Mouse (Mus musculus): ENCODE measurements at regions not wholly inside any gene's neighbourhood (a gene's known extent, or its start where the extent isn't known, plus 50 kb on each side); places are given as distances from the start of the nearest gene placed in this dataset.
"Not testable (repeated sequence)": the region's sequence is repeated elsewhere in the genome, so short reads cannot be mapped to it uniquely, and the experiment has no call there.

DNA sequence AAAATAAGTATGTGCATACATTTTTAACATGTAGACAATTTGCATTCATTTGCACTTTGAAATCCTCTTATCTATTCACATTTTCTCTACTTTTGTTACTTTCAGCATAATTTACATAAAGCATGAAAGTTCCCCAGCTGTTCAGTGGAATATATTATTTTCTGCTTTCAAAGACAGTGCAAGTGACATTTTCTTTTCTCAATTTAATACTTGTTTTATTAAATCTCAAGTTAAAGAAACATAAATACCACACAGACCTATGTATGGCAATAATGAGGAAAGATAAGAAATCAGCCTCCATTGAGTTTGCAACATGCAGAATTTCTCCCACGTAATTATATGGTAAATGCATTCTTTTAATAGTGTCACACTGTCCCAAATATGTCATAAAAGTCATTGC is 1168.1 kb upstream of the Gje1 start:
- no peak for DNase-seq (ENCODE audit: low read depth, low spot score)

DNA sequence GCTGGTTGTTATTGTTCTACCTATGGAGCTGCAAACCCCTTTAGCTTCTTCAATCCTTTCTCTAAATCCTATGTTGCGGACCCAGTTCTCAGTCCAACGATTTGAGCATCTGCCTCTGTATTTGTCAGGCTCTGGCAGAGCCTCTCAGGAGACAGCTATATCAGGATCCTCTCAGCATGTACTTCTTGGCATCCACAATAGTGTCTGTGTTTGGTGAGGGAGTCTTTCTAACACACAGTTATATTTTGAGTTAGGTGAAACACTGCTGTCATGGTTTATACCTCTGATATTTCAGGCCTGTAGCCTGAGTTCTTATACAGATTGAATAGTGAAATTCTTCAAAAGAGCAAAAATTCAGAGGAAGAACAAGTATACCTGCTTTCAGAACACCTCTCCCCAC is 1150.0 kb upstream of the Gje1 start:
- DNase-seq (ENCODE audit: low read depth, low spot score), result no peak

DNA sequence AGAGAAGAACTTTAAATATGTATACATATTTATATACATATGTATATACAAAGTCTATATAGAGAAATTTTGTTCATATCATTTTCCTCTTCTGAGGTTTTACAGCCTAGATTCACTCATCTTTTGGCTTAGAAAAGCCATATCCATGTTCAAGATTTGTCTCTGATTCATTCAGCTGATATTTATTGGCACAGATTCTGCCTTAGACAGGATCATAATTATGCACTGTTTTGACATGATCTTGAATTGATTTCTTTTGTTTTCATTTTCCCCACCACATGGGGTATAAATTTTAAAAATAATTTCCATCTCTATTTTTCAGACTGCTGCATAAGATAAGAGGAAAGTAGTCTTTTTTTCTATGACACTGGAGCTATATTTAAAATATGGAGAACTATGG is 1148.9 kb upstream of the Gje1 start:
- DNase-seq (ENCODE audit: low read depth, low spot score), result no peak

DNA sequence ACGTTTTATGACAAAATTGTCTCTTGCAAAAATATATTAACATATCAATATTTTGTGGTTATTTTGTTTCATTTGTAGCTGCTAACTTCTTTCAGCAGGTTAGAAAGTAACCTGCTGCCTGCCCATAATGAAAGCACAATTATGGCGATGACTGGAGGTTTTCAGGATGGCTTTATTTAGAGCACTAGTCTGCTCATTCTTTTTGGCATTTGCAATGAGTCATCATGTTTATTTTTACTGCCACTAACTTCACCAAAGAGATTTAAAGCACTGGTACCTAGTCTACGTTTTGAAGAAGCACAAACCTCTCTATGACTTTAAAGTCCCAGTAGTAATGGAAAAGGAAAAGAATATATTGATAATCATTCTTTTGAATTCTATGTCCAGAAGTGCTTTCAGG is 1123.4 kb upstream of the Gje1 start:
- no peak for DNase-seq (ENCODE audit: low read depth, low spot score)

DNA sequence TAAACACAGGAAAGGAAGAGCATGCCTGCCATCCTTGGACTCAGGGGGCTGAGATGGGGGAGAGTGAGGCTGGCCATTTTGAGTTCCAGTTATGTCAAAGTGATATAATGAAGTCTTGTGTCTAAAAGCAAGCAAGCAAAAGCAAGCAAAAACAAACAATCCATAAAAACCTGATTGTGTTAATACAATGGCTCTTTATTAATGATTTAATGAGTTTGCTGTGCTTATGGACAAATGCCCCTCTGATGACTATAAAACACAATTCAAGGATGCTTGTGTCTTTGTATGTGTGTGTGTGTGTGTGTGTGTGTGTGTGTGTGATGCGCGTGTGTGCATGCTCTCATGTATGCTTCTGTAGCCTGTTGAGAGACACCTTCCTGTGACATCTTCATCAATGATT is 1114.3 kb upstream of the Gje1 start:
- DNase-seq (ENCODE audit: low read depth, low spot score), result no peak

DNA sequence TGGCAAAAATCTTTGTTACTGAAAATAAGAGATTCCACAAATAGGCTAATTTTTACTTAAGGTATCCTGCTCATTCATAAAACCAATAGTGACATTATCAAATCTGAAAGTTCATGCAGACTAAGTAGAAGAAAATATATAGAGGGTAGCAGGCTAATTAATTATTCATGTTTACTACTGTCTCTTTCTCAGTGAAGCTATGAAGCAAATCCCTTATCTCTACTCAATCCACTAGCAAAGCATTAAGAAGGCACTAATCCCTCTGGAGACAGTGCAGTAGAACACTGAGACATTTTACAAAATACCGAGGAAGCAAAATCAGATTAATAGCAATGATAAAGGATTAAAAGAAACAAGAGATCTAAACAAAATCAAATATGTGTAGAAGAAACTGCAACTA is 1107.4 kb upstream of the Gje1 start:
- DNase-seq (ENCODE audit: low read depth, low spot score), result no peak

DNA sequence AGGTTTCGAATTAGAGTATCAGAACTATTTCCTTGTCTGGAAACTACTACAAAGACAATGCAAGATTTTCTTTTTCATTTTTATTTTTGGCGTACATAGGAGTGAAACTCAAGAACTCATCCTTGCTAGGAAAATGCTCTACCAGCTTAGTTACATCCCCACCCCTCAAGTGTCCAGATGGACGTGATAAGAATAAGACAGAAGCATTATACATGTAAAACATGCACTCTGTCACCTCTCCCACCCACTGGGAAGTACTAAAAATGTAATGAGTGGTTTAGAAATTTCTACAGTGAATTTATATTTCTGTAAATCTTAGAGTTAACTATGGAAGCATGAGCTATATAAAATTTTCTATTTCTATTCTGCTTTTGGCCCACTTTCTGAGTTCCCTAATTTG is 1089.3 kb upstream of the Gje1 start:
- no peak for DNase-seq (ENCODE audit: low read depth, low spot score)

DNA sequence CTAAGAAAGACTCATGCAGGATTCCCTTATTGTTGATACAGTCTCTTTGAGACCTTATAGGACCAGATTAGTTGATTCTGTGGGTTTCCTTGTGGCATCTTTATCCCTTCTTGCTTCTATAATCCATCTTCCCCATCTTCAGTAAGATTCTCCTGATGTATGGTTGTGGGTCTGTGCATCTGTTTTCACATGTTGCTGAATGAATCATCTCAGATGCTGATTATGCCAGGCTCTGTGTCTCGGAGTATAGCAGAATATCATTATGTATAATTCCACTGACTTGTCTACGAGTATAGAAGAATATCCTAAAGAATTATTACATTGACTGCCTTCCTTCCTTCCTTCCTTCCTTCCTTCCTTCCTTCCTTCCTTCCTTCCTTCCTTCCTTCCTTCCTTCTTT is 1087.8 kb upstream of the Gje1 start:
- no peak for DNase-seq (ENCODE audit: low read depth, low spot score)

DNA sequence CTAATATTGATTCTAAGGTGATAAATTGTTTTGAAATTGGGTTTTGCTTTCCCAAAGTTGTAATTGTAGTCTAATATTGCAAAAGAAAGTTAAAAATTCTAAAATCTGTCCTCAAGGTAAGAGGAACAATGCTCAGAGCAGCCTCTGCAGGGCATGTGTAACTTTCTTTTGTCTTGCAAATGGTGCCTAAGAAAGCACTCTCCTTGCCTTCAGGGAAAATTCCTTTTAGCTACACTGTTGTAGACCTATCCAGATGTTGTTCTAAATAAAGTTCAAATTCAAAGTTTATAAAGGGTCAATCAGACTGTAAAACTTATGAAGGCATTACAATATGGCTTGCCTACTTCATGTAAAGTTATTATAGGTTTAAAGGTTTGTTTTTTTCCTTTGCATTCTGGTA is 1075.2 kb upstream of the Gje1 start:
- not testable (repeated sequence) for DNase-seq (ENCODE audit: low read depth, low spot score)

DNA sequence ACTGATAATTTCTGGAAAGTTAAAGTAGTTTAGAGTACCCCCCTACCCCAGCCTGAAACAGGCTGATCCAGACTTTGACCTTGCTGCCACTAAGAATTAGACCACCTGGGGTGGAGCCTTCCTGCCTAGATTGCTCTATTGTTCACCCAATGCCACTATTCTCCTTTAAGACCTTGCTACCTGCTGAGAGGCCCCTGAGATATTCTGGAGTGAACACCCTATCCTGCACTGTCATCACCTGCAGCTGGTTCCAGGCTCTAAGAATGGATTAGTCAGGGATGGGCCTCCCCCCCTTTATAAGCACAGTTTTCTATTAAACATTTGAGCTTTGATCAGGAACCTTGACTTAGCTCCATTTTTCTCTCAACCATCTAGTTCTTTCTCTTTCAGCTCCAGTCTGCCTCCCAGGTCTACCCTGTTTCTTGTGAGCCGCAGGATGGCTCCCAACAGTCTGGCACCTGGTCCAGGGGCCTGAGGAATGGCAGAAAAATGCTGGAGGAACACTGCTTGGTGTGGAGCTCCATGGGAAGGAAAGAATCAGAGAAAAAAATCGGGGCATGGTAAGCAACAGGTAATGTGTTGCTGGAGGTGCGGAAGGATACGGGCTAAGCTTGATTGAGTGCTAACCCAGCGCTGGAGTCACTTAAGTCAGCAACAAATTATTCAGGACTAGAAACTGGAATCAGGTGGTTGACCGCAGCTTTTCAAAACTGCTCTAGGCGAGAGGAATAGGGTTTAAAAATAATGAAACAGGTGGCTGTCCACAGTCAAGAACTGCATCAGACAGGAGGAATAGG is 1073.7 kb upstream of the Gje1 start:
- peak; percentile 85 for DNase-seq (ENCODE audit: low read depth, low spot score)

DNA sequence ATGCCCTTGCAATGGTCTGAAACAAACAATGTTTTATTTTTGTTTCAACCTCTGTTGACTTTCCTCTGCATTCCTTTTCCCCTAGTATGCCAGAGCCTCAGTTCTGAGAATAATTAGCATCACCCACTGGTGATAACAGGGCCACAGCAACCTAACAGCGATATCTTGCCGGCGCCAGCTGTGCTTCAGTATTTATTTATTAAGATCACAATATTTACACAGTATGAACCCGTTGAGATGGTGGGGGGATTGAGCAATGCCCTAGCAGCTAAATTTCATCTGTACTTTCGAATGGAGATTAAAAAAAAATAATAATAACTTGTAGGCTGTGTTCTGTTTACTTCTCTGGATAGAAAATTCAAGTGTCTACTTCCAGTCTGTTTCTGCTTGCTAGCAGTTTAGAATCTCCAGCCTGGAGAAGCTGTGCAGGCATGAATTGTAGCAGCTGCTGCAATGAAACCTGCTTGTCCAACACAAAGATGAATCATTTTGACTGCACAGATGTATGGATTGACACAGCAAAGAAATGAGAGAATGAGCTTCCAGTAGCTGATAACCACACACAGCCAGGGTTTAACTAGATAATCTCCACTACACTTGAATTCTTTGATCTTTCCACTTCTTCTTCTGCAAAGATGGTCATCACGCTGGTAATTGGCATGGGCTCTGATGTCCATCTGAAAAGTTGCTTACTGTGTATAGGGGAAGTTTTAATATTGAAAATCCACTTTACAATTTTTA is 1042.1 kb upstream of the Gje1 start:
- DNase-seq (ENCODE audit: low read depth, low spot score), result no peak

DNA sequence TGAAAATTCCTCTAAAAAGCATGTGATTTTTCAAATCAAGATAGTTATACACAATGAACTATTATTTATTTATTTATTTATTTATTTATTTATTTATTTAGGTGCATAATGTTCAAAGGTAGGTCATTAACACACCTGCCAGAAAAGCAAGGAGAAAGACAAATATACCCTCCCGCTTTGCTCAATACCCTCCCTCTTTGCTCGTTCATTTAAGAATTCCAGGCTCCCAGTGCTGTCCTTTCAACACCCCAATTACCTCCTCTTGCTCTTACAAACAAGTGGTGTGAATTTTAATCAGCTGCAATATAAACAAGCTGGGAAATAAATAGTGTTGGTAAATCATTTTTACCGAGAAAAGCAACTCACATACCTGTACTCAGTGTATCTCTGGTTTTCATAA is 1041.6 kb upstream of the Gje1 start:
- DNase-seq (ENCODE audit: low read depth, low spot score), result no peak

DNA sequence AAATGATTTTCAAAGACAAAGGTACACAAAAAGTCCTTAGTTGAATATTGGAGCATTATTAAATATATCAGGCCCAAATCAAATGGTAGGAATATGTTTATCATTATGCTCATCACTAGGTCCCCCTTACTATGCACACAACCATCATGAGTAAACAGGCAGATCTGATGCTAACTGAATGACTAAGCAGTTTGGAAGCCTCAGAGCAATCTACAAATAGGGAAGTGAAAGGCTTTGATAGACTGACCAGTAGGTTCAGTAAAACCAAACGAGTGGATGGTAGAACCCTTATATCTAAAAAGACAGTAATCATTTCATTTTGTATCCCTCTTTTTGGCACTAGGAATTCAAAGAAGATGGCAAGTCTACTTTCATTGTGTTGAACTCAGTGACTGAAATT is 1039.5 kb upstream of the Gje1 start:
- DNase-seq (ENCODE audit: low read depth, low spot score), result no peak

DNA sequence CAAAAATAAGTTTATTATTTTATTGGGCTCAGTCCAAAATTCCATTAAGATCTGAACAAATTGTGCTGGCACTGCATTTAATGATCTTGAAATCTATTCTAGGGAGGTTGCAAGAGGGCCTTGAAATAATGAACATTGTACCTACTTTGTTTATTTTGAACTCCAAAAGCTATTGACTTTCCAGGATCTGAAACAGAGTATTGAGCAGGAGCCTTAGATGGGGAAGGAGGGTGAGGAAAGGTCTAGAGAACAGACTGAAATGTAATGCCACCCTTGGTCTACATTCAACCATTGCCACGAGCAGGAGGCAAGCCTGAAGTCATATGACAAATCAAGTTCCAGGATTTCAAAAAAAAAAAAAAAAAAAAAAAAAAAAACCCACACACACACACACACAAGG is 1028.9 kb upstream of the Gje1 start:
- no peak for DNase-seq (ENCODE audit: low read depth, low spot score)

DNA sequence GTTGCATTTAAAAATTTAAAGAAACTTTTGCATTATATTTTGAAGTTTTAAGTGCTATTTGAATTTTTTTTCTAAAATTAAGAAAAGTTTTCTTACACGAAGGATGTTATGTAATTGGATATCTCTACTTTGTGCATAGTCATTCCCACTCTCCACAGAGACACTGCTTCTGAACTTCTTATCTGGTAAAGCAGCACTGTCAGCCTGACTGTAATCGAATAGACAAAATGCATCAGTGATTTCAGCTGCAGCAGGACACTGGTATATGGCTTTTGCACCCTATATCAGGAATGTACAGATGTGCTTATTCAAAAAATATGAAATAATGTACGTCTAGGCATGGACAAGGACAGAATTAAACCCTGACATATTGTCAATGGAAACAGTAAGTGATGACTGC is 1020.6 kb upstream of the Gje1 start:
- DNase-seq (ENCODE audit: low read depth, low spot score), result no peak

DNA sequence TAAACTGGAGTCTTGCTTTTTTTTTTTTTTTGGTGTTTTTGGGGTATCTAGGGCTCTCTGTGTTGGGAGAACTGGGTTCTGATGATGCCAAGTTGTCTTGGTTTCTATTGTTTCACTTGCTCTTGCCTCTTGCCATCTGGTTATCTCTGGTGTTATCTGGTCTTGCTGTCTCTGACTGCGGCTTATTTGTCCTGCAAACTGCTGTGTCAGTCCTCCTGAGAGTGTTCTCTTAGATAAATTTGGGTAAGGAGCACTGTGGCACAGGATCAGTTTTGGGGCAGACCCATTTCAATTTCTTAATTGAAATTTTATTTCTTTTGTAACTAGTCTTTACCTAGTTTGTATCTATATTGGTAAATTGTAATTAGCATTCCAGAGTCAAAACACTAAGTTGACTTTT is 1013.3 kb upstream of the Gje1 start:
- DNase-seq (ENCODE audit: low read depth, low spot score), result no peak

DNA sequence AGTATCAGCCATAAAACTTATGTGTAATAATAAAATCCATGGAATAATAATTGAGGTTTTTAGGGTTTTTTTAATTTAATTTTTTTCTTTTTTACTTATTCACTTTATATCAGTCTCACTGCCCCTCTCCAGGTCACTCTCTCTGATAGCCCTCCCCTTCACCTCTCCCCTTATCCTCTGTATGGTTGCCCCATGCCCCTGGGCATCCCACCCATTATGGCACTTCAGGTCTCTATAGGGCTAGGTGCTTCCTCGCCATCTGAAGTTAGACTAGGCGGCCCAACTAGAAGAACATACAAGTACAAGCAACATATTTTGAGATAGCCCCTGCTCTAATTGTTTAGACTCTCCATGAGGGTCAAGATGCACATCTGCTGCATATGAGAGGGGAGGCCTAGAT is 979.9 kb upstream of the Gje1 start:
- DNase-seq (ENCODE audit: low read depth, low spot score), result no peak

DNA sequence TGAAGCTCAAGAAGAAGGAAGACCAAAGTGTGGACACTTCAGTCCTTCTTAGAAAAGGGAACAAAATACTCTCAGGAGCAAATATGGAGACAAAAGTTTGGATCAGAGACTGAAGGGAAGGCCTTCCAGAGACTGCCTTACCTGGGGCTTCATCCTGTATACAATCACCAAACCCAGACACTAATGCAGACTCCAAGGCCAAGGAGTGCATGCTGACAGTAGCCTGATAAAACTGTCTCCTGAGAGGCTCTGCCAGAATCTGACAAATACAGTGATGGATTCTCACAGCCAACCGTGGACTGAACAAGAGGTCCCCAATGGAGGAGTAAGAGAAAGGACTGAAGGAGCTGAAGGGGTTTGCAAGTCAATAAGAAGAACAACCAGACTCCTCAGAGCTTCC is 979.0 kb upstream of the Gje1 start:
- DNase-seq (ENCODE audit: low read depth, low spot score), result no peak

DNA sequence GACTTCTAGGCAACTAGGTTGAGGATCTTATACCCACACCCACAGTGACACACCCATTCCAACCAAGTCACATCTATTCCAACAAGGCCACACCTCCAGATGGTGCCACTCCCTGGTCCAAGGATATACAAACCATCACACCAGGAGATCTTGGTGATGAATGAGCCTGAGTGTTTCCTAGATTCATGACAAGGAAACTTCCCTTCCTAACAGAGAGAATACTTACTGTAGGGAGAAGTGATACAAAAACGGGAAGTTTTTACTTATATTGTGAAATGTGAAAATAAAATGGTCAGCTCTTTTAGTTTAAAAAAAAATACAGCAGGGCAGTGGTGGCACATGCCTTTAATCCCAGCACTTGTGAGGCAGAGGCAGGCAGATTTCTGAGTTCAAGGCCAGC is 953.6 kb upstream of the Gje1 start:
- not testable (repeated sequence) for DNase-seq (ENCODE audit: low read depth, low spot score)
